Mouse (Mus musculus) right cerebral cortex, postnatal 4 days (tissue): ENCODE measurements around the gene Ptpn18.
"Not testable (repeated sequence)": the region's sequence is repeated elsewhere in the genome, so short reads cannot be mapped to it uniquely, and the experiment has no call there.

Experiments used
- DNase-seq: peaks from one replicate; pipeline ENCODE4 v3.0.0-alpha.2; 2022

The Ptpn18 gene

GRCm38 (mm10) chr1:34459284-34460060, at the start of gene Ptpn18:
Ptpn18 (plus strand) TSS chr1:34459762.
- peak; percentile 88 for DNase-seq

GRCm38 (mm10) chr1:34428466-34428865, 31.1 kb upstream of the Ptpn18 start:
- no peak for DNase-seq

- DNase-seq, result no peak
Observed at GRCm38 (mm10) chr1:34429281-34429680, 30.3 kb upstream of the Ptpn18 start.

- DNase-seq, result no peak
Observed at GRCm38 (mm10) chr1:34430981-34431380, 28.6 kb upstream of the Ptpn18 start.

GRCm38 (mm10) chr1:34431431-34431830, 28.1 kb upstream of the Ptpn18 start:
- DNase-seq, result no peak

- DNase-seq, result peak; percentile 62
Observed at GRCm38 (mm10) chr1:34432411-34432775, 27.2 kb upstream of the Ptpn18 start.

GRCm38 (mm10) chr1:34432776-34433481, 26.6 kb upstream of the Ptpn18 start:
- DNase-seq, result peak; percentile 40

GRCm38 (mm10) chr1:34433891-34434521, 25.6 kb upstream of the Ptpn18 start:
- DNase-seq, result no peak

GRCm38 (mm10) chr1:34434660-34435160, 24.9 kb upstream of the Ptpn18 start:
- peak; percentile 88 for DNase-seq

- no peak for DNase-seq
Observed at GRCm38 (mm10) chr1:34435371-34436120, 24.0 kb upstream of the Ptpn18 start.

- DNase-seq, result no peak
Observed at GRCm38 (mm10) chr1:34436374-34436773, 23.2 kb upstream of the Ptpn18 start.

GRCm38 (mm10) chr1:34437366-34437765, 22.2 kb upstream of the Ptpn18 start:
- not testable (repeated sequence) for DNase-seq

GRCm38 (mm10) chr1:34438381-34439051, 21.0 kb upstream of the Ptpn18 start:
- DNase-seq, result no peak

- peak; percentile 93 for DNase-seq
Observed at GRCm38 (mm10) chr1:34439215-34439960, 20.2 kb upstream of the Ptpn18 start, which contains the start of the genes Ccdc115 and Imp4. Ccdc115 (minus strand) TSS chr1:34439672. Imp4 (plus strand) TSS chr1:34439851.

- no peak for DNase-seq
Observed at GRCm38 (mm10) chr1:34439961-34440630, 19.5 kb upstream of the Ptpn18 start.

- DNase-seq, result no peak
Observed at GRCm38 (mm10) chr1:34443124-34443523, 16.4 kb upstream of the Ptpn18 start.

GRCm38 (mm10) chr1:34458431-34458830, 1.1 kb upstream of the Ptpn18 start:
- DNase-seq, result no peak

GRCm38 (mm10) chr1:34460061-34460441, 489 bp downstream of the Ptpn18 start:
- no peak for DNase-seq

- peak; percentile 62 for DNase-seq
Observed at GRCm38 (mm10) chr1:34462766-34463165, 3.2 kb downstream of the Ptpn18 start.

GRCm38 (mm10) chr1:34464310-34464817, 4.8 kb downstream of the Ptpn18 start:
- no peak for DNase-seq

GRCm38 (mm10) chr1:34465445-34465844, 5.9 kb downstream of the Ptpn18 start:
- DNase-seq, result no peak
